Mouse (Mus musculus) midbrain, embryonic 16.5 days (tissue): Measurements from ENCODE around the gene Tnni1. TPM values are rescaled to one million over a fixed set of nuclear protein-coding genes. Genes with fewer than 3 reads are reported as not detected.

Experiments
- ATAC-seq: fragments of 200-750 bp; cut with Nextera tagmentation; 2 replicates; pipeline ENCODE4 v1.8.0; 2017; ENCODE audit warnings: moderate TSS enrichment
- H3K27ac ChIP-seq: fragments of 300-500 bp; sonication (generic); 2 replicates; pipeline ENCODE4 v1.5.1; 2014; ENCODE audit warnings: mild to moderate bottlenecking, low read length, mixed read lengths
- H3K27me3 ChIP-seq: fragments of 300-500 bp; sonication (generic); 2 replicates; pipeline ENCODE4 v1.6.1; 2014; ENCODE audit warnings: low read depth, low read length, mixed read lengths; ENCODE audit not compliant: control insufficient read depth, insufficient read depth
- H3K36me3 ChIP-seq: fragments of 300-500 bp; sonication (generic); 2 replicates; pipeline ENCODE4 v1.6.1; 2014; ENCODE audit warnings: mild to moderate bottlenecking, low read length, moderate library complexity, mixed read lengths; ENCODE audit not compliant: control insufficient read depth, insufficient read depth
- H3K4me1 ChIP-seq: fragments of 300-500 bp; sonication (generic); 2 replicates; pipeline ENCODE4 v1.6.1; 2014; ENCODE audit warnings: mild to moderate bottlenecking, low read length, mixed read lengths; ENCODE audit not compliant: control insufficient read depth, insufficient read depth
- H3K4me2 ChIP-seq: fragments of 300-500 bp; sonication (generic); 2 replicates; pipeline ENCODE4 v1.6.1; 2014; ENCODE audit warnings: mild to moderate bottlenecking, low read length, mixed read lengths
- H3K4me3 ChIP-seq: fragments of 300-500 bp; sonication (generic); 2 replicates; pipeline ENCODE4 v1.5.1; 2014; ENCODE audit warnings: low read depth, mild to moderate bottlenecking, low read length, moderate library complexity, mixed read lengths
- H3K9ac ChIP-seq: fragments of 300-500 bp; sonication (generic); 2 replicates; pipeline ENCODE4 v1.6.1; 2014; ENCODE audit warnings: low read depth, low read length, mixed read lengths
- H3K9me3 ChIP-seq: fragments of 300-500 bp; sonication (generic); replicated peaks from 2 replicates; pipeline ENCODE4 v1.6.1; 2014; ENCODE audit warnings: mild to moderate bottlenecking, low read length, mixed read lengths; ENCODE audit not compliant: control insufficient read depth, poor library complexity, severe bottlenecking
- WGBS: fragments of 180-500 bp; shearing (Covaris S2); extraction: QIAGEN DNeasy Blood & Tissue Kit; methylation state at CpG from one replicate; pipeline ENCODE4 v1.1.7; 2014; 5-methylcytosine and 5-hydroxymethylcytosine counted together
- polyA plus RNA-seq: library from polyadenylated mRNA; unstranded; fragments of >200 nt; fragmentation: Nextera tagmentation; extraction: Ambion mirVana; gene quantifications from 2 replicates; pipeline ENCODE4 v1.2.1, GENCODE M21; 2015

The Tnni1 gene
- polyA plus RNA-seq, 1 experiment from 2014 or later = 0.35 TPM

DNA sequence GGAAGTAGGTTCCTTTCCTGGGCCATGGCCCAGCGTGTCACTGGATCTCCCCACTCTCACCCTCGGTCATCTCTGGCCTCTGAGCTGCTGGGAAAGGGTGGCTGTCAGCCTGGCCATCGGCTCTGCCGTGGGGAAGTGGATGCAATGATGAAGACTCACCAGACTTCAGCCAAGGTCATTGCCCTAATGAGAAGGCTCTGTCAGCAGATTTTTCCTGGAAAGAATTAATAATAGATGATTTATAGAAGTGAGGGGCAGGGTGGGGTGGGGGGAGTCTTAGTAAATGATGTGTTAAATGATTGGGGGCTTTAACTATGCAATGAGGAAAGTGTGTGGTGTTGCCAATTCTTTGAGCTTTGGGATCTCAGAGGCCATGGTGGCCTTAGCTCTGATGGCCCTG, 33.0 kb upstream of the Tnni1 start:
- H3K36me3 ChIP-seq = no peaks in the 10 kb centered on the region
- no peak overlapping the region for H3K4me3 ChIP-seq
- 91% methylated on average over 4 of the region's 4 CpGs for WGBS
- no peak overlapping the region for H3K27ac ChIP-seq
- H3K9ac ChIP-seq = no peak overlapping the region
- ATAC-seq = no peak
- H3K27me3 ChIP-seq = no peaks in the 10 kb centered on the region
- no peak overlapping the region for H3K4me2 ChIP-seq
- no peaks in the 10 kb centered on the region for H3K9me3 ChIP-seq
- H3K4me1 ChIP-seq = no peaks in the 10 kb centered on the region; the same call in 1 of the 2 replicates

DNA sequence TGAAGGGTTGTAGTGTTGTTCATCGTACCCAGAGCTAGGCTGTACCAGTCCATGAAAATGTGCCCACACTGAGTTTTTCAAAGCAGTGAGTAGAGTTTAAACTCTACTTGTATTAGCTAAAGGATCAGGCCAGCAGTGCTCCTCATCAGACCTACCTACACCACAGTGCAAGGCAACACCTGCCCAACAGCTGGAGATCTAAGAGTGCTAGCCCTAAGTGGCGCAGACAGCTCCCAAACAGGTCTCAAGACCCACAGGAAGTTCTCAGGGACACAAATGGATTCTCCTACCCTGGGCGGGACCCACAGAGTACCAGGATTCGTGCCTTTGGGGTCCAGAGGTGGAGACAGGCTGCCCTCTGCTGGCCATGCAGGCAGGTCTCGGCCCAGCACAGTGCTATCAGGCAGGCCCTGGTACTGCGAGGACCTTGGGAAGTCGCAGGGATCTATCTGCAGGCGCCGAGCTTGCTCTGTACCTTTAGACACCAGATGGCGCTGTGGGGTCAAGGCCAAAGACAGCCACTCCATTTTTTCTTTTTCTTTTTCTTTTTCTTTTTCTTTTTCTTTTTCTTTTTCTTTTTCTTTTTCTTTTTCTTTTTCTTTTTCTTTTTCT, 26.4 kb upstream of the Tnni1 start:
- no peaks in the 10 kb centered on the region for H3K9me3 ChIP-seq
- H3K4me1 ChIP-seq = no peaks in the 10 kb centered on the region
- no peak overlapping the region for H3K9ac ChIP-seq
- H3K27me3 ChIP-seq = no peaks in the 10 kb centered on the region
- no peak overlapping the region for H3K4me3 ChIP-seq
- peak; percentile 98 for ATAC-seq
- WGBS = 12% methylated on average over 10 of the region's 10 CpGs
- H3K36me3 ChIP-seq = no peaks in the 10 kb centered on the region
- H3K4me2 ChIP-seq = no peak overlapping the region
- H3K27ac ChIP-seq = no peak overlapping the region

DNA sequence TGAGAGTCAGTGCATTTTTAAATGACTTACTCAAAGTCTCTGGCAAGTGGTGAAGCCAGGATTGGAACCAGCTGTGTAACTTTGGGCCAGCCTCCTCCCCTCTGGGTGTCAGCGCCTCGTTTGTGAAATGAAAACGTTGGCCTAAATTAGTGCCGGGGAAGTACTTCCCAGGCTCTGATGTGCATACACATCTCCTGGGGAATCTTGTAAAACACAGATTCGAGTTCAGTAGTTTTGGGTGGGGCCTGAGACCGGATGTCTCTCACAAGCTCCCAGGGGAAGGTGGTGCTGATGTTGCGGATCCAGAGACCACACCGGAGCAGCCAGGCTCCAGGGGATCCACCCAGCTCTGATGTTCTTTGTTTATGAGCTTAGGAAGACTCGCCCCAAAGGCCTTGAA, 23.9 kb upstream of the Tnni1 start:
- Histone ChIP-seq H3K4me2 (no peak overlapping the region), H3K9me3 (no peaks in the 10 kb centered on the region), H3K27ac (no peak overlapping the region), H3K9ac (no peak overlapping the region), H3K36me3 (no peaks in the 10 kb centered on the region), H3K4me3 (no peak overlapping the region), H3K4me1 (no peaks in the 10 kb centered on the region), H3K27me3 (no peaks in the 10 kb centered on the region)
- no peak for ATAC-seq
- 70% methylated on average over 9 of the region's 9 CpGs for WGBS

DNA sequence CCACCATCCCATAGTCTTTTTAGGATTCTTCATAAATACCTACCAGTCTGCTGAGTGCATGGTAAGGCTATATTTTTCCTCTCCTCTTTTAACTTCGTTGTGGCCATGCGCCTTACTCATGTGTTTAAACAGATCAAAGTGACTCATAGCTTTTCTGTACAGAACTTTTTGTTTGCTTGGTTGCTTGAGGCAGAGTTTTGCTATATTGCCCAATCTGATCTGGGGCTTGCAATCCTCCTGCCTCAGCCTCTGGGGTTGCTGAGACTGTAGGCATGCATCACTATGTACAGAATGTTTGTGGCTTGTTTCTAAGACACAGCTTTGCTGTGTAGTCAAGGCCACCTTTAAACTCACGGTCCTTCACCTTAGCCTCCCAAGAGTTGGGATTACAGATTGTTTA, 23.3 kb upstream of the Tnni1 start:
- H3K36me3 ChIP-seq = no peaks in the 10 kb centered on the region
- no peak for ATAC-seq
- 86% methylated on average over 3 of the region's 3 CpGs for WGBS
- no peak overlapping the region for H3K9ac ChIP-seq
- H3K4me2 ChIP-seq = no peak overlapping the region
- H3K27ac ChIP-seq = no peak overlapping the region
- no peaks in the 10 kb centered on the region for H3K27me3 ChIP-seq
- no peak overlapping the region for H3K4me3 ChIP-seq
- H3K9me3 ChIP-seq = no peaks in the 10 kb centered on the region
- no peaks in the 10 kb centered on the region for H3K4me1 ChIP-seq

DNA sequence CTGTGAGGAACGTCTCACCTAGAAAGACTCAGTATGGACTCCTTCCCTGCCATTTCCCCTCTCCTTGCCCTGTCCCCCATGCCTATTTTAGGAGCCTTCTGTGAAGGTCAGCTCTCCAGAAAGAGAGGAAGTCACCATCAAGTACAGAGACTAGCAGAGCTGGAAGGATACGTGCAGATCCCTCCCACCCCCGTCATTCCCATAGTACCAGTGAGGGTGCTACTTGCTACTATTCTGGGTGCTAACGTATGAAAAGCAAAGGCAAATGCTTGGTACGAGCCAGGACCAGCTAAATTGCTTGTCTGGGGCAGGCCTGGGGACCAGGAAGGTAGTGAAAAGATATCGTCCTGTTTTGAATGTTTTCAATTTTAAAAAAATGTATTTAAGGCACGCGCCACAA, 21.9 kb upstream of the Tnni1 start:
- ATAC-seq = no peak
- 78% methylated on average over 8 of the region's 8 CpGs for WGBS
- H3K27me3 ChIP-seq = no peaks in the 10 kb centered on the region

DNA sequence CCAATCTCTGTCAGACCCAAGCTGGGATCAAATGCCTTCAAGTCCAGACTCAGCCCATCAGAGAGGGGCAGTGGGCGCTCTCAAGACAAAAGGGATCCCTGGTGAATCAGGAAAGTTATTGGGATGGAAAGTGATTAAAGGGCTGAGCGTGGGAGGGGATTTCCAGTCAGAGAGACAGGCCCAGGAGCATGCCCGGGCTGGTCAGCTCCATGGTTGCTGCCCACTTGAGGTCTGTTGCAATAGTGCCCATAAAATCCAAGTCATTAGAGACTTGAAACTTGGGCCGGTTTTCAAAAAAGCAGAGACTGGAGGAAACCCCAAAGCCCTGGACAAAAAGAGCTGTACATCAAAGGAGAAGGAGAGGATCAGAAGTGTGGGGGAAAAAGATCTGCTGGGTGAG, 19.5 kb upstream of the Tnni1 start:
- Histone ChIP-seq H3K9ac (no peak overlapping the region), H3K27me3 (no peaks in the 10 kb centered on the region; the same call in 1 of the 2 replicates), H3K27ac (no peak overlapping the region), H3K9me3 (no peaks in the 10 kb centered on the region), H3K4me3 (no peak overlapping the region), H3K36me3 (no peaks in the 10 kb centered on the region), H3K4me2 (no peak overlapping the region), H3K4me1 (no peaks in the 10 kb centered on the region)
- 33% methylated on average over 4 of the region's 4 CpGs for WGBS
- ATAC-seq = no peak

More for the DNA sequence above, 21.9 kb upstream of the Tnni1 start:
- no peak overlapping the region for H3K27ac ChIP-seq
- no peaks in the 10 kb centered on the region for H3K36me3 ChIP-seq
- no peak overlapping the region for H3K4me3 ChIP-seq
- no peak overlapping the region for H3K4me2 ChIP-seq
- no peaks in the 10 kb centered on the region for H3K9me3 ChIP-seq
- no peak overlapping the region for H3K9ac ChIP-seq
- H3K4me1 ChIP-seq = no peaks in the 10 kb centered on the region

DNA sequence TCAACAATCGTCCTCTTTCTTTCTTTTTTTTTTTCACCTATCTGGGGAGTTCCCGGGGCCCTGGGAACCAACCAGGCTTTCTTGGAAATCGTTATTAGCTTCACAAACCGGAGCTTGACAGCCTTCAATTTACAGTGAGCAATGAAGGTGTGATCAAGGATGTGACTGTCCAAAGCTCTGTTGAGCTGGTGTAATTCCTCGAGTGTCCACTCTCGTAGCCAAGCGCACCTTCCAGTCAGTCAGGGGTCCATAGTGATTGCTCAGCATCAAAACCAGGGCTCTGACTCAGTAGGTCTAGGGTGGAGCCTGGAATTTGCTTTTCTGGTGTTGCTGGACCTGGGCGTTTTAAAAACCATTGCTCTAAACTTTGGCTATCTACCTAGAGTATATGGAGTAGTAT, 19.0 kb upstream of the Tnni1 start:
- no peak overlapping the region for H3K4me3 ChIP-seq
- no peak overlapping the region for H3K9ac ChIP-seq
- ATAC-seq = no peak
- no peak overlapping the region for H3K27ac ChIP-seq
- no peaks in the 10 kb centered on the region for H3K36me3 ChIP-seq
- no peaks in the 10 kb centered on the region; the same call in 1 of the 2 replicates for H3K27me3 ChIP-seq
- WGBS = 71% methylated on average over 8 of the region's 8 CpGs
- H3K9me3 ChIP-seq = no peaks in the 10 kb centered on the region
- H3K4me1 ChIP-seq = no peaks in the 10 kb centered on the region
- no peak overlapping the region for H3K4me2 ChIP-seq

DNA sequence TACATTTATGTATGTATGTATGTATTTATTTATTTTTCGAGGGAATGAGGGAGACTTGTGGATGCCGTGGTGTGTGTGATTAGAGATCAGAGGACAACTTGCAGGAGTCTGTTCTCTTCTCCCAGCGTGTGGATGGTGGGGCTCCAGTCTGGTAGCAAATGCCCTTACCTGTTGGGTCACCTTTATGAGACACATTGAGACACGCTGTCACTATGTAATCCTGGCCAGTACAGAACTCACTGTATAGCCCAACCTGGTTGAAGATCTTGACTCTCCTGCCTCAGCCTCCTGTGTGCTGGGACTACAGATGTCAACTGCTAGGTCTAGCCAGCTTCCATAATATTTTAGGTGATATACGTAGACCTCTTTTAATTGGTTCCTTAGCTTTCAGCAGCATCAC, 17.5 kb upstream of the Tnni1 start:
- WGBS = 89% methylated on average over 5 of the region's 5 CpGs
- Histone ChIP-seq H3K4me2 (no peak overlapping the region), H3K4me3 (no peak overlapping the region), H3K27ac (no peak overlapping the region), H3K27me3 (no peaks in the 10 kb centered on the region; the same call in 1 of the 2 replicates), H3K36me3 (no peaks in the 10 kb centered on the region), H3K9me3 (no peaks in the 10 kb centered on the region), H3K9ac (no peak overlapping the region), H3K4me1 (peaks cover 7% of the 10 kb centered on the region; the same call in 1 of the 2 replicates)
- ATAC-seq = no peak

DNA sequence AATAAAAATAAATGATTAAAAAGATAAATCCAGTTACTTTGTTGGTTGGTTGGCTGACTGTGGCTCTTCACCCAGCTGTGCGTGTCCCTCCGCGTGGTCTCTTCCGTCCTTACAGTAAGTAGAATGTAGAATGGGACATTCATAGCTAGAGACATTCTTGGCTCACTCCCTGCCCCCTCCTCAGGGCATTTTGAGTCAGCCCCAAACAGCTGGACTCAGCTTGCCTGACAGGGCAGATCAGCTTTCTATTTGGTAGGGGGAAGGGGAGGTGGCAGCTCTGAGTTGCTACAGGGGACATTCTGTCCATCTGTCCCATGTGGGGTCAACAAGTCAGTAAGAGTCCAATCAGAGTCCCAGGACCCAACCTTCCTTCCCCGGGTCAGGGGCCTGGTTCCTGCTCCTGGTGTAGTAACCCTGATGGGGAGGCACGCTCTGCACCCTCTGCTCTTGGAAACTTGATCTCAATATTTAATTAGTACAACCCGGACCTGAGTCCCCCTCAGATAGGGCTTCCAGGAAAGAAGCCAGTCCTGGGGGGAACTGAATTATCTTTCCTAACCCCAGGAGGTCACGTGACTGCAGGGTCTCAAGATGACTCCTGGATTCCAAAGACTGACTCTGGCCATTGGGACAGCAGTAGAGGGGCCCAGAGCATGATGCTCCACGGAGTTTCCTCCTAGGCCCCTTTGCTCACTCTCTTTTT, 15.6 kb upstream of the Tnni1 start:
- H3K9ac ChIP-seq = no peak overlapping the region
- no peak for ATAC-seq
- H3K4me3 ChIP-seq = no peak overlapping the region
- no peaks in the 10 kb centered on the region; the same call in 1 of the 2 replicates for H3K27me3 ChIP-seq
- H3K9me3 ChIP-seq = no peaks in the 10 kb centered on the region
- 81% methylated on average over 9 of the region's 9 CpGs for WGBS
- H3K4me1 ChIP-seq = peaks cover 19% of the 10 kb centered on the region
- H3K4me2 ChIP-seq = no peak overlapping the region
- no peak overlapping the region for H3K27ac ChIP-seq
- H3K36me3 ChIP-seq = 0 out of 2 replicates have a peak, but pooled peaks cover 2% of the 10 kb centered on the region
